Mouse (Mus musculus): ENCODE measurements around the gene Ogt. TPM values are rescaled to one million over a fixed set of nuclear protein-coding genes. Genes with fewer than 3 reads are reported as not detected.

Gene Ogt
- total and polyA plus RNA-seq, 3 experiments, result 6.1 to 615 (median 173) TPM

DNA sequence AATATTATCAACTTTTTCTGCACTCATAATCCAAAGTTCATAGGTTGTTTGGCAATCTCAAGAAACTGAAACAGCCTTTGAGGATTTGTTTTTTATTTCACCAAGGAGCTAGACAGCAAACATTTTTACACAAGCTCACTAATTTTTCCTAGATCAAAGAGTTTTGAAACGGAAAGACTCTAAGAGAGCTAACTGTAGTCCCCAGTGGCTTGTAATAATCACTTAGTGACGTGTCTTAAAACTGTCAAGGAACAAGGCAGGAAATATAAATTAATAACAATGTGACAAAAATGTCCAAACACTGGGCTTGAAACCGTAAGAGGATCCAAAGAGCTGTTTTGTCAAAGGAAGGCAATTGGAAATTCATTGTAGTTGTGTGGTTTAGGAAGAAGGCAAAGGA lies 1.0 kb upstream of the Ogt start:
- ATAC-seq (ENCODE audit: extremely low read depth, insufficient number of reproducible peaks, low FRiP score, poor library complexity, severe bottlenecking) (no peak), DNase-seq (ENCODE audit: low spot score) (no peak)
- Histone ChIP-seq H3K9me3 (replicated peaks) (no peaks in the 10 kb centered on the region), H3K4me3 (ENCODE audit: low read depth, low read length) (peak overlapping the region; percentile 48; the same call in 1 of the 2 replicates), H3K27me3 (ENCODE audit: insufficient read depth, low read length) (no peaks in the 10 kb centered on the region), H3K4me1 (ENCODE audit: insufficient read depth, low read depth, low read length) (peaks cover 9% of the 10 kb centered on the region), H3K36me3 (replicated peaks) (peaks cover 7% of the 10 kb centered on the region)
- TF ChIP-seq GATA1 (IDR thresholded peaks at IDR 0.05; ENCODE audit: borderline replicate concordance, low read length) (no peak), POLR2AphosphoS5 (IDR thresholded peaks at IDR 0.05; ENCODE audit: insufficient replicate concordance, low read depth, low read length) (no peak), CTCF (IDR thresholded peaks at IDR 0.05; ENCODE audit: low read depth, low read length) (no peak)

DNA sequence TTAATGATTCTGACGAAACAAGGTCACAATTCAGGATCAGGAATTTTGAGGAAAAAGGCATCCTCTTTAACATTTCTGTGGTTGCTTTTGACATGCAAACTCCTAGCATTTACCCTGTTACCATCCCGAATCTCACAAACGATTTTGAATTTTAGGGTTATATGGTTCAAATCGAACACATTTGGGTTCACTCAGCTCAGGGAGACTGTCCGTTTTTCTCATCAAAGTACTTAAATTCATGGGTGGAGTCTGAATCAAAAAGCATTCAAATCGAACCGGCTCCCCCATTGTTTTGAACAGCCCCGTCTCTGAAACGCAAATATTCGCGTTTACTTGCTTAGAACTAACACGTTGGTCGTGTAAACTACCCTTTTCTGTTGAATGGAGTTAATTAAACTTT lies 554 bp upstream of the Ogt start:
- DNase-seq (ENCODE audit: low spot score) (no peak), ATAC-seq (ENCODE audit: extremely low read depth, insufficient number of reproducible peaks, low FRiP score, poor library complexity, severe bottlenecking) (no peak)
- no peaks in the 10 kb centered on the region for H3K27me3 ChIP-seq (ENCODE audit: insufficient read depth, low read length)
- peaks cover 10% of the 10 kb centered on the region for H3K36me3 ChIP-seq (replicated peaks)
- H3K4me3 ChIP-seq (ENCODE audit: low read depth, low read length), result peak overlapping the region; percentile 48; the same call in 1 of the 2 replicates
- H3K9me3 ChIP-seq (replicated peaks), result no peaks in the 10 kb centered on the region
- H3K4me1 ChIP-seq (ENCODE audit: insufficient read depth, low read depth, low read length), result peaks cover 11% of the 10 kb centered on the region
- TF ChIP-seq GATA1 (IDR thresholded peaks at IDR 0.05; ENCODE audit: borderline replicate concordance, low read length) (no peak), POLR2AphosphoS5 (IDR thresholded peaks at IDR 0.05; ENCODE audit: insufficient replicate concordance, low read depth, low read length) (no peak), TAL1 (conservative IDR thresholded peaks at IDR 0.05; ENCODE audit: low read depth, low read length) (no peak), CTCF (IDR thresholded peaks at IDR 0.05; ENCODE audit: low read depth, low read length) (no peak), GATA2 (IDR thresholded peaks at IDR 0.05; ENCODE audit: borderline replicate concordance, low read depth, low read length) (no peak)

DNA sequence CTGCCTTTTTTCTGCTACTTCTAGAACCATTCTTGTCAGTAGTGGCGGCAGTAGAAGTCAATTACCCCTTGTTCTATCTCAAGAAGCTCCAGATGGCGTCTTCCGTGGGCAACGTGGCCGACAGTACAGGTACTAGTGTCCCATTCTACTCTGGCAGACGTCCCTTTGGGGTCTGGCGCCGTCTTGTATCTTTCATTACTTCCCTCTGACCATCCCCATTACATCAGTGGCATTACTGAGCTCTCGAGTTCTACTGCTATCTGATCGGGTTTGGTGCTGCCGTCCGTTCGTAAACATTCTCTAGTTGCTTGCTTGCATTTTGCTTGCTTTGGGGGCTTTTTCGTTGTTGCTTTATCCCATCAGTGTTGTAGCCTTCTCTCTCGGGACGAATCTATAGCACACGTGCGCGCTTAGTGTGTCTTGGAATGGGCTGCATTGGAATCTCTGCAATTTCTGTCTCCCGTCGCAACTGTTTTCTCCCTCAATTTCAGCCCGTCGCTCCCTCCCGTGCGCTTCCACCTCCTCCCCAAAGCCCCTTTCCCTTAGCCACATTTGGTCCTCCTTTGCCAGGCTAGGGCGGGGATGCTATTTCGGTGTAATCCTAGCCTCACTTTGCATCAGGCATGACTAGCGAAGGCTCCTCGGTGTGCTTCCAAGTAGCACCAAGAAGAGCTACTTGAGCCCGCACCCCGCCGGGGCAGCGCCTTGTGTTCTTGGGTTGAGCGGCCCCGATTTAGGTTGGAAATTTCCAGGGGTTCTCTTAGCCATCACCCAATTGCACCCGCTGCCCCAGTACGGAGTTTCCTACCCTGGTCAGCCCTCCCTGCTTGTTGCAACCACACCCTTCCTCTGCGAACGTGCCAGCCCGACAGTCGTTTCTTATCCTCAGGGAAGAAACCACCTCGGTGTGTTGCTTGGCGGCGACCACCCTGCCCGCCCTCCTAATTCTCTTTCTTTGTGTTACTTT lies 617 bp downstream of the Ogt start:
- peak; percentile 7 for DNase-seq (ENCODE audit: low spot score)
- no peaks in the 10 kb centered on the region for H3K27me3 ChIP-seq (ENCODE audit: insufficient read depth, low read length)
- H3K36me3 ChIP-seq (replicated peaks), result peaks cover 13% of the 10 kb centered on the region
- no peak; the same call in 1 of the 2 replicates for ATAC-seq (ENCODE audit: extremely low read depth, insufficient number of reproducible peaks, low FRiP score, poor library complexity, severe bottlenecking)
- peak overlapping the region; percentile 77 for H3K4me3 ChIP-seq (ENCODE audit: low read depth, low read length)
- TF ChIP-seq GATA2 (IDR thresholded peaks at IDR 0.05; ENCODE audit: borderline replicate concordance, low read depth, low read length) (no peak), CTCF (IDR thresholded peaks at IDR 0.05; ENCODE audit: low read depth, low read length) (no peak), POLR2AphosphoS5 (IDR thresholded peaks at IDR 0.05; ENCODE audit: insufficient replicate concordance, low read depth, low read length) (no peak), GATA1 (IDR thresholded peaks at IDR 0.05; ENCODE audit: borderline replicate concordance, low read length) (no peak), TAL1 (conservative IDR thresholded peaks at IDR 0.05; ENCODE audit: low read depth, low read length) (no peak)
- no peaks in the 10 kb centered on the region for H3K9me3 ChIP-seq (replicated peaks)
- H3K4me1 ChIP-seq (ENCODE audit: insufficient read depth, low read depth, low read length), result peaks cover 14% of the 10 kb centered on the region

DNA sequence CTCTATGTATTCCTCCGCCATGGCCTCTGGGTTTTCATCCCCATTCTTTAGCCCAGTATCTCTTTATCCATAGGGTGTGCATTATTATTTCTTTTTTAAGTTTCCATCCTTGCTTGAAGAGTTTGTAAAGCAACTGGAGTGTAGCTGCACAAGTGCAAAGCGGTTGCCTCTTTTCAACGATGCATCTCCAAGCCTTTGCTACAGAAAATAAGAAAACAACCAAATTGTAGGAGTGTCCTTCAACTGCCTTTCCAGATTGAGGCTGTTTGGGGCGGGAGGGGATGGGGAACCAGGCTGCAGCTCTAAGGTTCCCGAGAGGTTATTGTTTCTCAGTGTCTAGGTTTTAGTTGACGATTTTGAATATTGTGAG lies 1.3 kb downstream of the Ogt start:
- Histone ChIP-seq H3K4me3 (ENCODE audit: low read depth, low read length) (peak overlapping the region; percentile 77), H3K36me3 (replicated peaks) (peaks cover 14% of the 10 kb centered on the region), H3K9me3 (replicated peaks) (no peaks in the 10 kb centered on the region), H3K4me1 (ENCODE audit: insufficient read depth, low read depth, low read length) (peaks cover 16% of the 10 kb centered on the region), H3K27me3 (ENCODE audit: insufficient read depth, low read length) (no peaks in the 10 kb centered on the region)
- no peak for DNase-seq (ENCODE audit: low spot score)
- no peak for ATAC-seq (ENCODE audit: extremely low read depth, insufficient number of reproducible peaks, low FRiP score, poor library complexity, severe bottlenecking)
- TF ChIP-seq TAL1 (conservative IDR thresholded peaks at IDR 0.05; ENCODE audit: low read depth, low read length) (no peak), GATA2 (IDR thresholded peaks at IDR 0.05; ENCODE audit: borderline replicate concordance, low read depth, low read length) (no peak), POLR2AphosphoS5 (IDR thresholded peaks at IDR 0.05; ENCODE audit: insufficient replicate concordance, low read depth, low read length) (no peak), GATA1 (IDR thresholded peaks at IDR 0.05; ENCODE audit: borderline replicate concordance, low read length) (no peak), CTCF (IDR thresholded peaks at IDR 0.05; ENCODE audit: low read depth, low read length) (no peak)

DNA sequence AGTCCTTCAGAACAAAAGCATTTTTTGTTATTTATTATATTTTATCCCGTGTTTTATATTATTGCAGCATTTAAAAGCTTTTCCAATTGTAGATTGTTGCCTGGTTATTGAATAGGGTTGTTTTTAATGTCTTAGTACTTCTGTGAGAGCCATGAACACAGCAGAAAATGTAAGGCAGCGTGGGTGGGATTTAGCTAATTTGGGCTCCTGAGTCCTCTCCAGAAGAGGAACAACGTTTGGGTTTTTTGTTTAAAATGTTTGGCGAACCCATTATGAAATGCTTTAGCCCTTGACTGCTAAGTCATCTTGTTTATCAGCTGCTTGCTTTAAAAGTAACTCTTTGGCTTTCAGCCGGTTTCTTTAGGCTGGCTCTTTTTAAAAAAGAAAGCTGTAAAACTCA lies 2.2 kb downstream of the Ogt start:
- no peaks in the 10 kb centered on the region for H3K27me3 ChIP-seq (ENCODE audit: insufficient read depth, low read length)

DNA sequence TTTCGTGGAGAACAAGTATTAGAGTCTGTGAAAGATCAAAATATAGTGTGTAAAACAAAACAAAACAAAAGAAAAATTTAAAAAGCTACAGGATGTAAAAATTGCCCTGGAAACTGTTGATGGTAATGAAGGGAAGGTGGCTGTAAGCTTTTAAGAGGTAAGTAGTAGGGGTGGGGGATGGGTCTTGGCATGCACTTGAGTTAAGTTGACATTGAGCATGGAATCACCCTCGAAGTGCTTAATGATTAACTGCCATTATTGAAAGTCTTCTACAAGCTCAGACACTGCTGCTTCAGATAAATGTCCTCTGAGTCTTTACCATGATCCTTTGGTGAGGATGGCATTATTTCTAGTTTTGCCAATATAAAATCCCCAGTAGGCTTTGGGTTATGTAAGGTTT lies 5.4 kb downstream of the Ogt start:
- H3K36me3 ChIP-seq (replicated peaks), result peaks cover 33% of the 10 kb centered on the region
- ATAC-seq (ENCODE audit: extremely low read depth, insufficient number of reproducible peaks, low FRiP score, poor library complexity, severe bottlenecking) (no peak), DNase-seq (ENCODE audit: low spot score) (no peak)

More for the DNA sequence above, 2.2 kb downstream of the Ogt start:
- ATAC-seq (ENCODE audit: extremely low read depth, insufficient number of reproducible peaks, low FRiP score, poor library complexity, severe bottlenecking), result no peak
- no peaks in the 10 kb centered on the region for H3K9me3 ChIP-seq (replicated peaks)
- H3K4me3 ChIP-seq (ENCODE audit: low read depth, low read length), result peak overlapping the region; percentile 77
- TF ChIP-seq CTCF (IDR thresholded peaks at IDR 0.05; ENCODE audit: low read depth, low read length) (no peak), GATA1 (IDR thresholded peaks at IDR 0.05; ENCODE audit: borderline replicate concordance, low read length) (no peak), GATA2 (IDR thresholded peaks at IDR 0.05; ENCODE audit: borderline replicate concordance, low read depth, low read length) (no peak), TAL1 (conservative IDR thresholded peaks at IDR 0.05; ENCODE audit: low read depth, low read length) (no peak), POLR2AphosphoS5 (IDR thresholded peaks at IDR 0.05; ENCODE audit: insufficient replicate concordance, low read depth, low read length) (no peak)
- no peak for DNase-seq (ENCODE audit: low spot score)
- H3K36me3 ChIP-seq (replicated peaks), result peaks cover 19% of the 10 kb centered on the region
- peaks cover 21% of the 10 kb centered on the region for H3K4me1 ChIP-seq (ENCODE audit: insufficient read depth, low read depth, low read length)

More for the DNA sequence above, 5.4 kb downstream of the Ogt start:
- no peaks in the 10 kb centered on the region for H3K27me3 ChIP-seq (ENCODE audit: insufficient read depth, low read length)
- no peak overlapping the region for H3K4me3 ChIP-seq (ENCODE audit: low read depth, low read length)
- TF ChIP-seq TAL1 (conservative IDR thresholded peaks at IDR 0.05; ENCODE audit: low read depth, low read length), result no peak
- no peak for TF ChIP-seq CTCF (IDR thresholded peaks at IDR 0.05; ENCODE audit: low read depth, low read length)
- TF ChIP-seq GATA2 (IDR thresholded peaks at IDR 0.05; ENCODE audit: borderline replicate concordance, low read depth, low read length), result no peak
- no peak for TF ChIP-seq POLR2AphosphoS5 (IDR thresholded peaks at IDR 0.05; ENCODE audit: insufficient replicate concordance, low read depth, low read length)
- no peak for TF ChIP-seq GATA1 (IDR thresholded peaks at IDR 0.05; ENCODE audit: borderline replicate concordance, low read length)
- peaks cover 19% of the 10 kb centered on the region for H3K4me1 ChIP-seq (ENCODE audit: insufficient read depth, low read depth, low read length)
- H3K9me3 ChIP-seq (replicated peaks), result no peaks in the 10 kb centered on the region

Measured in G1E (cell line).